In the genomic region with DNA sequence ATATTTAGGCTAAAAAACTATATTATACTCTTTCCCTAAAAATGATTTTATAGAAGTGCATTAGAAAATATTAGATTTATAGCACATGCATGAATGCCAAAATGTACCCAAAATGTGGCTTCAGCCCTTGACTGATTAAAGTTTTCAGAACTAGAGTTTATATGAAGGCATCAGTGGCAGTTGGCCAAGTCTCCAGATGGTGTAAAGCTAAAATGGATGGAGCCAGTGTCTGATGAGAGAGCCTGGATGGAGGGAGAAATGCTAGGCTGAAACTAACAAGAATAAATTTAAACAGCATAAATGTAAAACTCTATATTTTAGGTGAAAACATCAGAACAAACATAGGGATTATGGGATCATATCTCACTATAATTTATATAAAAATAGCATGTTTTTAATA, we compare ENCODE assay signal across 9 mouse cellular contexts.
DNase-seq lines count a peak whose midpoint lies in the region; ATAC-seq lines count a peak whose summit lies in the region.
"Had no signal": no experiment of that assay in that cellular context is flagged by ENCODE, and none has a peak within 500 bp of the region (broad histone marks: within the 10 kb centered on the region; RNA-seq: fewer than 3 reads in every experiment).

No protein-coding gene starts in this region.

- DNase-seq in kidney, postnatal 10 days, result peak; percentile 15
- DNase-seq in kidney, adult 9 months, result no peak
- DNase-seq in frontal cortex, postnatal 14 days (ENCODE audit: low spot score in 2 of 2), result peak; percentile 32 to 45
- DNase-seq in layer of hippocampus, postnatal 10 days (ENCODE audit: low spot score in 2 of 2), result peak; percentile 28 to 47
- peak; percentile 75 for DNase-seq in right cerebral cortex, postnatal 14 days
- DNase-seq in retina, embryonic 14.5 days (ENCODE audit: low spot score), result no peak
- DNase-seq: embryo, embryonic 11 days; thymus, postnatal 14 days had no signal

- ATAC-seq in activated CD4-positive, CD25-positive, alpha-beta regulatory T cell, adult 4 months, result no peak

Comparison
In these comparisons a context has a peak if more than half of its experiments do, and no peak if none do; other contexts are left out.
1. DNase-seq: peak in kidney, postnatal 10 days (single experiment), frontal cortex, postnatal 14 days (2 of 2), layer of hippocampus, postnatal 10 days (2 of 2) and right cerebral cortex, postnatal 14 days (single experiment); none in kidney, adult 9 months (single experiment) and retina, embryonic 14.5 days (single experiment).